Mouse (Mus musculus): Measurements from ENCODE around the gene Tbc1d10b.

Tbc1d10b gene

DNA sequence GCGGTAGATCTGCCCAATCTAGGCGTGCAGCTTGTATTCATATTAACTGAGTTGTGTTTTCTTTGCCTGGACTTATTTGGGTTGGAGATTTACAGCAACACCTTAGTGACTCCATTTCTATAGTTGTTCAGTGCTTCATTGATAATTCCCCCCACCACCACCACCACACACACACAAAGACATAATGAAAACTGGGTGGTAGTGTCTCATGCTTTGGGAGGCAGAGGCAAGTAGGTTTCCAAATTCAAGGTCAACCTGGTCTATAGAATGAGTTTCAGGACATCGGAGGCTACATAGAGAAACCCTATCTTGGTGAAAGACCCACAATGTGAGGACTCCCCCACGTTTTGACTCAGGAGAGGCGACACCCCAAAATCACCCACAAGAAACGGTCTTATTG lies 16.3 kb upstream of the Tbc1d10b start:
- no peak for DNase-seq

DNA sequence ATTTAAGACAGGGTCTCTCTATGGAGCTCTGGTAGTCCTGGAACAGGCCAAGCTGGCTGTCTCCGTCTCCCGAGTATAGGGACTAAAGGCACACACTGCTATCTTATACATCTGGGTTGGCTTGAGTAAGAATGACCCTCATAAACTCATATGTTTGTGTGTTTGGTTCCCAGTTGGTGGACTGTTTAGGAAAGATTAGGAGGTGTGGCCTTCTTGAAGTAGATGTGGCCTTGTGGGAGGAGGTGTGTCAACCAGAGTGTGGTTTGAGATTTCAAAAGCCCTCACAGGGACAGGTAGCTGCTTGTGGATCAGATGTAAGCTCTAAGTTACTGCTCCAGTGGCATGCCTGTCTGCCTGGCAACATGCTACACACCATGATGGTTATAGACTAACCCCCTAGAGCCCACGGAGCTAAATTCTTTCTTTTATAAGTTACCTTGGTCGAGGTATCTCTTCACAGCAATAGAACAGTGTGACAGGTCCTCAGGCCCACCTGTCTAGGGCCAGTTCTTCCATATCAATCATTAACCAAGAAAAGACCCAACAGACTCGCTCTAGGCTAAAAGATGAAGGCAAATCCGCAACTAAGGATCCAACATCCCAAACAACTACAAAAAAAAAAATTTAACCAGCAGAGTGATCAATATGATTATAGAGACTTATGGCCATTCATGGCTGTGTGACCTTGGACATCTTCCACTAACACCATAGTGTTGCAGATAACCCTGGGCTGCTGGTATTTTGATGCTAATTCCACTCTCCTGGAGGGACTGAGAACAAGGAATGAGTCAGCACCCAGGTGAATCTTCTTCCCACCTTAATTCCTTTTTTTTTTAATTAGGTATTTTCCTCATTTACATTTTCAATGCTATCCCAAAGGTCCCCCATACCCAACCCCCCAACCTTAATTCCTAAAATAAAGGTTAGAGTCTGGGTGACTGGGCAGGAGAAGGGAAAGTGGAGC lies 15.5 kb upstream of the Tbc1d10b start:
- DNase-seq, result no peak

DNA sequence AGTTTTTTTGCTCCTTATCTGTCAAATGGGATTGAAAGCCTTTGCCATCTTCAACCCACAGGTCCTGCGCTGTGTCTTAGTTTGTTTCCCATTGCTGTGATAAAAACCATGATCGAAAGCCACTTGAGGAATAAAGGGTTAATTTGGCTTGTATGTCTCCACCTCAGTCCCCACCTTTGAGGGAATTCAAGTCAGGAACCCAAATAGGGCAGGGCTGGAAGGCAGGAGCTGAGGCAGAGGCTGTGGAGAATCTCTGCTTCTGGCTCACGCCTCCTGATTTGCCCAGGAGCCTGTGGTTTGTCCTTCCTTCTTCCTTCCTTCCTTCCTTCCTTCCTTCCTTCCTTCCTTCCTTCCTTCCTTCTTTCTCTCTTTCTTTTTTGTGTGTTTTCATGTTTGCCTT lies 14.8 kb upstream of the Tbc1d10b start:
- no peak for DNase-seq

DNA sequence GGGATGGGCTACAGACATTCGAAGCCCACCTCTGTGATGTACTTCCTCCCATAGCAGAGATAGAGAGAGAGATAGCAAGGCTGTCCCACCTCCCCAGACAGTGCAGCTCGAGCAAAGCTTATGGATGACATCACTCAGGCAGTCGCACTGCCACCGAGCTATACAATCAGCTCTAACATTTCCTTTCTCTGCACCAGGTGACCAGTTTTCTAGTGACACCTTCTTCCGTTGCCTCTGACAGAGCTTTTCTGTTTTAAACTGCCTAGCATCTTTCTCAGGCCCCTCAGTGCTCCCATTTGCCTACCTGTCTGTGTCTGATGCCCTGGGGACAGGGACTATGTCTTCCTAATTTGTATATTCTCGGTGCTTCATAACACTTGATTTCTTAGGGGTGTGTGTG lies 12.2 kb upstream of the Tbc1d10b start:
- DNase-seq, result peak; percentile 31 to 48

DNA sequence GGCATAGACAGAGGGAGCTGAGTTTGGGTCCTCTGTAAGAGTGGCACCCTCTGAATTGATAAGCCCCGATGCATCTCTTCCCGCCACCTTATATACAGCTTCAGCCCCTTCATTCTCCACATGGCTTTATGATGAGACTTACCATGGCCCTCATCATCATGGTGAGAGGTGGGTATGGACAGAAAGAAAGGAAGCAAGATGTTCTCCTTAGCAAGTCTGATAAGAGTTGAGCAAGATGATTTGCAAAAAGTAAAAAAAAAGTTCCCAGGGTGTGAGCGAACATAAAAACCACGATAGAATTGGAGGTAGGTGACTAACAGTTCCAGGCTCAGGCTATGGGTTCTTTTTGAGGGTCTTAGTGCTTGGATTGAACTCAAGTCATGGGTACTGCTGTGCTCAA lies 10.4 kb upstream of the Tbc1d10b start:
- no peak for DNase-seq

DNA sequence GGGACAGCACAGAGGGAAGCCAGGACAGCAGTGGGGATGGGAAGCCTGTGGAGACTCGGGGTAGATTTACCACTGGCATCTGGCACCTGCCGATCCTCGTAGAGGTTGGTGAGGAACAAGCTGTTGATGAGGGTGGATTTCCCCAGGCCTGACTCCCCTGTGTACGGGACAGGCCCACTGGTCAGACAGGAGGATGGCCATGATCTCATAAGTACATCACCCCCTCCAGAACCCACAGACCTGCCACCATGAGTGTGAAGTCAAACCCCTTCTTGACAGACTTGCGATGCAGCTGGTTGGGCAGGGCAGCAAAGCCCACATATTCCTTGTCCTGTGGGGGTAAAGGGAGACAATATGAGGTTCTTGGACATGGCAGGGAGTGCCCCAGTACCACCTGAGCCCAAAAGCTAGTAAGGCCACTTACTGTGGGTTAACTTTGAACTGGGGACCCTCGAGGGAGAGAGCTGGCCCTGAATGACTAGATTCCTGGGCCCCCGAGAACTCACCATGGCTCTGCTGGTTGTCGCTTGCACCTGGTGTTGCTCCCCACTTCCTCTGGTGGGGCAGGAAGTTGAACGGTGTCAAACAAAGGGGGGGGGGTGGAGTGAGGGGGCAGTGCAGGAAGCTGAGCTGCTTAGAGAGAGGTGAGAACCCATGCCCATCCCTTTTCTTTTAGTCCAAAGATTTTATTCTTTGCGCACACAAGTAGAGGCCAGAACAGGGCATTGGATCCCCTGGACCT lies 9.8 kb upstream of the Tbc1d10b start:
- peak; percentile 79 to 86 for DNase-seq

DNA sequence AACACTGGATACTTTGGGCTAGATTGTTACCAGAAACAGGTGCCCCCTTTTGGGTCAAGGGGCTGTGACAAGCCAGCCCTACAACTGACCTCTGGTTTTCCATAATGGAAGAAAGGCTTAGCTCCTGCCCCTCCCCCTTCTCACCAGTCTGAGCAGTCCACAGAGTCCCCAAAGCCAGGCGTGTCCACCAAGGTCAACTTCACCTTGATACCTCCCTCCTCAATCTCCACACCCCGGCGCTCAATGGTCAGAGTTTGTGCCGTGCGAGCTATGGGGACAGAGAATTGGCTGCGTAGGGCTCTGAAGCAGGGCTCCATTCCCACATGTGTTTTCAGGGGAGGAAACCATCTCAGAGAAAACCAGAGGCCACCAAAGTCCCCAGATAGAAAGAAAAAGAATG lies 9.2 kb upstream of the Tbc1d10b start:
- DNase-seq, result peak in 1 of 2 experiments; percentile 38

DNA sequence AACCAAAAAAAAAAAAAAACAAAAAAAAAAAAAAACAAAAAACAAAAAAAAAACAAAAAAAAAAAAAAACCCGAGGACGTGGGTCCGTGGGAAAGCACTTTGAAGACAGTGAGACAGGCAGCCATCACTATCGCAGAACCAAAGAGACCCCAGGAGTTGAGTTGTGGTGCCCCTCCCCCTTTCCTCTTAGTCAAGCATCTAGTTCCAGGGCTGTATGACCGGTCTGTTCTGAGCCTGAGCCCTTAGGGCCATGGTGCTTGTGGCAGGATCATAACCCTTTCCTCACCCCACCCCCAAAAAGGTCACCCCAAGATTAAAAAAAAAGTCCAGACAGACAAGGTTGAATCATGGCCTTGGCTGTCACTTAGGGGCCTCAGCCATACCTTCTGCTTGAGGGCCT lies 8.0 kb upstream of the Tbc1d10b start:
- DNase-seq, result no peak

DNA sequence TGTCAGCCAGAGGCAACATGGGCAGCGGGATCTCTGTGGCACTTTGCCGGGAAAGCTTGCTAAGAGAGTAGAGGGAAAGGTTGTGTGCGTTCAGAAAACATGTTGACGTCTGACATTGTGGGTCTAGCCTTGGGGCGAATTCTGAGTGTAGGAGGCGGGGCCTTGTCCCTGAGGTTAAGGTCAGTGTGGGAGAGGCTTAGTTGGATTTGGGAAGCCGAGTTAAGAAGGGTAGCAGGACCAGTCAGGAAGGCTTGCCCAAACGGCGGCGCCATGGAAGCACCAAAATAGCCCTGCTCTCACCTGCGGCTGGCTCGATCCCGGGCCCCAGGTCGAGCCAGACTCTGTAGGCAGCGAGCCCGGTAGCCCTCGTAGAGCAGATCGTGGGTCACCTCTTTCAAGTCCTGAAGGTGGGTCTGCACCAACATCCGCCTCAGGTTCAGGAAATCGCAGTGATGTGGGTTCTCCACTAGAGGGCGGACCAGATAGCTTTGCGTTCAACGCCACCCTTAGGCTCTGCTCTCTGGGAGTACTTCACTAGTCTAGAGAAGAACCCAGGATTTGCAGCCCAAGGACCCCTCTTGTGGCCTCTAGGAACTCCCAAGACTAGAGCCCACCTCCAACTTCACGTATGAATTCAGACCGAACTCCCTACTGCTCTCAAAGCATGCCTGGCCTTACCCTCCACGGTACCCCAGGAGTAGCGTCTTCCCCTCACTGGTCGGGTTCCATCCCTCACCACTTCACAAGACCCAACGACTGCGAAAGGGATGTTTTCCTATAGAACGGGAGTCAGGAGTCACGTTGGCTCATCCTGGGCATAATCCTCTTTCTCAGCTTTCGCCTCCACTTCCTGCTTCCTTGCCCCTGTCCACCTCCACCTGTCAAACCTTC lies 7.0 kb upstream of the Tbc1d10b start:
- peak; percentile 71 to 82 for DNase-seq

DNA sequence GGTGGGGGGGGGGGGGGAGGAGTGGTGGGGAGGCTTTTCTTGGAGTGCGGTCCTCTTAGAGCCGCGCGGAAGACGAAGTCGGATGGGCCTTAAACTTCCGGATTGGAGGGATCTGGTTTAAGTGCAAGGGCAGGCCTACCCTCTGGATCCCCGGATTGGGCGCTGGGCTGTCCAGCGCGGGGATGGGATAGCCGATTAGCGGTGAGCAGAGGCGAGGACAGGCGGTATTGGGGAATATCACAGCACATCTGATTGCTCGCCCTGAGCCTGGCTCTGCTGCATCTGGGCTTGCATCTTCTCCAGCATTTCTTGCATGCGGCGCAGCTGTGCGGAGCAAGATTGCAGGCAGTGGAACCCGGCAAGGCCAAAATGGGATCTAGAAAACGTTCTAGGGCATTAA lies 6.3 kb upstream of the Tbc1d10b start:
- no peak for DNase-seq

DNA sequence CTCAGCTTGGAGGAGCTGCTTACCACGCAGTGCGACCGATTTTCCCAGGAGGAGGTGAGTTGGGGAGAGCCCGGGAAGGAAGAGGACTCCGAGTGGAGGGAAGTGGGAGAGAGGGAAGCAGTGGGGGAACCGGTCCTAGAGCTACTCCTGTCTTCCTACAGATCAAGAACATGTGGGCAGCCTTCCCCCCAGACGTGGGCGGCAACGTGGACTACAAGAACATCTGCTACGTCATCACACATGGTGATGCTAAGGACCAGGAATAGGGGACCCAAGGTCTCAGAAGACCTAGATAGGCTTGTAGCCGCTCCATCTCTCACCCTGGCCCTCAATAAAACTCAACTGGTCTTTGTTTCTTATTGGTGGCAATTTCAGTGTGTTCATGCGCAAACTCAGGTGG lies 5.7 kb upstream of the Tbc1d10b start:
- no peak for DNase-seq

DNA sequence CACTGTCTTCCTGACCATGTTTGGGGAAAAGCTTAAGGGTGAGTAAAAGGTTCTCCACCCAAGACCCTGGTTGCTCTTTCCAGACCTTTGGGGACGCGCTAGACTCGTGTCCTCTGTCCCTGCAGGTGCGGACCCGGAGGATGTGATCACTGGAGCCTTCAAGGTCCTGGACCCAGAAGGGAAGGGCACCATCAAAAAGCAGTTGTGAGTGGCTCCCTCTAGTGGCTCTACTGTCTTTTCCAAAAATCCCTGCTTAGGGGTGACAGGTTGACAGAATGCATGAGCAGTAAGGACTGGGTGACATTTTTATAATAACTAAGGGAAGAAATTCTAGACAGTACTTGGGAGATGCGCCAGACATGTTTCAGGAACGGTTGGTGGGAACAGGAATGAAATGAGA lies 5.2 kb upstream of the Tbc1d10b start:
- no peak for DNase-seq

DNA sequence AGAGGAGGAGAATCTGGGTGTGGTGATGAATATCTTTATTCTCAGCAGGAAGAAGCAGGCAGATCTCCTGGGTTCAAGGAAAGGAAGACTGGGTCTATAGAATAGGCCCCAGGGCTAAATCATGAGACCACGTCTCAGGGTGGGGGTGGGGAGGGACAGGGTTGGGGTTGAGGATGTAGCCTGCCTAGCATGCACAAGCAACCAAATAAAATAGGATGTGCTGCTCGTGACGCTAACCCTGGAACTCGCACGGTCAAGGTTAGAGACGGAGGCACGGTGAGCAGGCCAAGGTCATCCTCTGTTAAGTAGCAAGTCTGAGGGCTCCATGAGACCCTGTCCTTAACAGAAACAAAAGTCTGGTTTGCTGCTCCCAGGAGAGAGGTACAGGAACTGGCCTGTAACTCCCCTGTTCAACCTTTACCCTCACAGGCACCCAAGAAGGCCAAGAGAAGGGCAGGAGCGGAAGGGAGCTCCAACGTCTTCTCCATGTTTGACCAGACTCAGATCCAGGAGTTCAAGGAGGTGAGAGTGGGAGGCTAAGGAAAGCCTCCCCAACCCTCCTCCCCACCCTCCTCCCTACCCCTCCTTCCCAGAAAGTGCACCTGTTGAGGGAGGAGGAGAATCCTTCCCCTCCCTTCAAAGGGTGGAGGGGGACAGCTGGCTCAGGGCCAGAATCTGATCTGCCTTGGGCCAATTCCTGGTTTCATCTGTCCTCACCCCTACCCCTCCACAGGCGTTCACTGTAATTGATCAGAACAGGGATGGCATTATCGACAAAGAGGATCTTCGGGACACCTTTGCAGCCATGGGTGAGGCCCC lies 4.4 kb upstream of the Tbc1d10b start:
- no peak for DNase-seq

DNA sequence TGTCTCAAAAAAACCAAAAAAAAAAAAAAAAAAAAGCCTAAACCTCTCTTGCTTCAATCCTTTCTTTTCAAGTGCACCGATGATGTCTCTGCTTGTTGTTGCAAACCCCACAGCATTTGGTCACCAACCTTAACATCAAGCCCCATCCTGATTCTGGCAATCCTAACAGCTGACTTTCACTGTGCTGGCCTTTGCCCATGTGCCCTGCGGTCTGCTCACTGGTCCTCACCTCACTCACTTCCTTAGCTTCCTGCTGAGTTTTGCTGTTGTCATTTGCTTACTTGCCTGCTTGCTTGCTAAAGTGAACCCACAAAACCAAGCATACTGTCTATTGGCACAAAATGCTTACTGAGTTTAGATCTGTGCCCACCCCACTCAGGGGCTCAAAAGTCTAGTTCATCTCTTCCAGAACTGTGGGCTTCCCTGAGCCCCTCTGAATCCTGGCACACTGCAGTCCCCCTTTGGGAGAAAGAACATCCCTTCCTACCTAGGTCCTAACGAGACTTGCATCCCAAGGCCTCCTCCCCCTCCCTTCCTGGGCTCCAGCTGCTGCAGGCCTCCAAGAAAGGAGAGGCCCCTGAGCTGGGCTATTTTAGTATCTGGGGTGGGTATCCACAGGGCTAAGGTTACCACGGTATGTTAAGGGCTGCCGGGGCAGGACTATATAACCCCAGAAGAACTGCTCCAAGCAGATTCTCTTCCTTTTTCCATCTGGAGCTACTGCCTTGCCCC lies 2.9 kb upstream of the Tbc1d10b start:
- DNase-seq, result peak in 1 of 2 experiments; percentile 45

DNA sequence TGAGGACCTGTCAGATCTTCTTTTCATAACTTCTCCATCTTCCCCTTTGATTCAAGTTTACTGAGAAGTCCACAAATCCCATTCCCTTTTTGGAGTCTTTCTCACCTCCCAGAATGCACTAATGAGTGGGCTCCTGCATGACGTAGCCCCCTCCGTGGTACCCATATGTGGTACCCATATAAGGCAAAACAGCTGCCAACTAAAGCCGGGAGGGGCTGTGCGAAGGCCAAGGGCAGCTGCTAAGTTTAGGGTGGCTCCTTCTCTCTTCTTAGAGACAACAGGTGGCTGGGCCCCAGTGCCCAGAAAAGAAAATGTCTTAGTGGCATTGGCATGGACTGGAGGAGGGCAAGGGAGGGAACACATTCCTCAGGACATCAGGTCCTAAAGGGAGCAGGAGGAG lies 2.0 kb upstream of the Tbc1d10b start:
- peak; percentile 43 to 69 for DNase-seq

DNA sequence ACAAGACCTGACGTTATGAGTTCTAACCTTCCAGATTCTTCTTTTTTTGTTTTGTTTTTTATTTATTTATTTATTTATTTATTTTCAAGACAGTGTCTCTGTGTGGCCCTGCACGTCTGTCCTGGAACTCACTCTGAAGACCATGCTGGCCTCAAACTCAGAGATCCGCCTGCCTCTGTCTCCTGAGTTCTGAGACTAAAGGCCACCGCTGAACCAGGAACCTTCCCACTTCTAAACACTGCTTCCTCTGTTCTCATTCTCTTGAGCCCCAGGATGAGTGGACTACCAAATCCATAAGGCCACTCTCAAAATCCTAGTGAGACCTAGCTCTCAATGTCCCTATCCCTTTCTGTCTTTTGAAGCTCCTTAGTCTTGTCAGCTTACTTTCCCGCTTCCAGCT lies 1.6 kb upstream of the Tbc1d10b start:
- peak in 1 of 2 experiments; percentile 18 for DNase-seq

DNA sequence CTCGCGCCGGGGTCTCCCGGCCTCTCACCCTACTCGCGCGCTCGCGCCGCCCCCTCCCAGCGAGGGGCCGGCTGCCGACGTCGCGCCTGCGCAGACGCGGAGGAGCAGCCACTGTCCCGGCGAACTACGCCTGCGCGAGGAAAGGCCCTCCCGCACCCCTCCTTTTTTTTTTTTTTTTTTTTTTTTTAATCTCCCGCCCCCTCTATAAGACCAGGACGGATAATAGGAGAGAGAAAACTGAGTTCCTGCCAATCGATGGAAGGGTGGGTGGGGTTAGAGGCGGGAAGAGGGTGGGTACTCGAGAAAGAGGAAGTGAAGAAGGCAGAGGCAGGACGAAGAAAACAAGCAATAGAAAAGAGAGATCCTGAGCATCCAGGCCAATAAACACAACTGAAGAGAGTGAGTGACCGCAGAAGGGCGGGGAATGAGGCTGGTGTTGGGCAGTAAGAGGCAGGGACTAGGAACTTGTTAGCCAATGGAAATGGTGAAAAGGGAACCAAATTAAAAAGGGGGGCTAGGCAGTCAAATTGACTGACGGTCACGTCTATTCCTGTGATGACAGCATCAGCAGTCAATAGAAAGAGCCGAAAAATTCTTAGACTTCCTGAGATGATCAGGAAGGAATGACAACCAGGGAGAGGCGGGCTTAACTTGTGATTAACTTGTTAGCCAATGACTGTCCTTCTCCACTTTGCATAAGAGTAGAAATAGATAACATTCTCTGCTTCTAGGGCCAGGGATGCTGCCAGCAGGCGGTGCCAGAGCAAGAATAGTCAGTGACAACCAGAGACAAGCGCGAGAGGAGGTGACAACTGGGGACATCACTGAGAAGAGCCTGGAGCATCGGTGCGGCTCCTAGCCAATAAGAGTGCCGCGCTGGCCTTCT lies 528 bp upstream of the Tbc1d10b start, which contains the start of gene Mylpf:
Gene Mylpf, plus strand, starts transcription at position 338 of the 886 bp plus-strand sequence.
- DNase-seq, result peak; percentile 95 to 97

DNA sequence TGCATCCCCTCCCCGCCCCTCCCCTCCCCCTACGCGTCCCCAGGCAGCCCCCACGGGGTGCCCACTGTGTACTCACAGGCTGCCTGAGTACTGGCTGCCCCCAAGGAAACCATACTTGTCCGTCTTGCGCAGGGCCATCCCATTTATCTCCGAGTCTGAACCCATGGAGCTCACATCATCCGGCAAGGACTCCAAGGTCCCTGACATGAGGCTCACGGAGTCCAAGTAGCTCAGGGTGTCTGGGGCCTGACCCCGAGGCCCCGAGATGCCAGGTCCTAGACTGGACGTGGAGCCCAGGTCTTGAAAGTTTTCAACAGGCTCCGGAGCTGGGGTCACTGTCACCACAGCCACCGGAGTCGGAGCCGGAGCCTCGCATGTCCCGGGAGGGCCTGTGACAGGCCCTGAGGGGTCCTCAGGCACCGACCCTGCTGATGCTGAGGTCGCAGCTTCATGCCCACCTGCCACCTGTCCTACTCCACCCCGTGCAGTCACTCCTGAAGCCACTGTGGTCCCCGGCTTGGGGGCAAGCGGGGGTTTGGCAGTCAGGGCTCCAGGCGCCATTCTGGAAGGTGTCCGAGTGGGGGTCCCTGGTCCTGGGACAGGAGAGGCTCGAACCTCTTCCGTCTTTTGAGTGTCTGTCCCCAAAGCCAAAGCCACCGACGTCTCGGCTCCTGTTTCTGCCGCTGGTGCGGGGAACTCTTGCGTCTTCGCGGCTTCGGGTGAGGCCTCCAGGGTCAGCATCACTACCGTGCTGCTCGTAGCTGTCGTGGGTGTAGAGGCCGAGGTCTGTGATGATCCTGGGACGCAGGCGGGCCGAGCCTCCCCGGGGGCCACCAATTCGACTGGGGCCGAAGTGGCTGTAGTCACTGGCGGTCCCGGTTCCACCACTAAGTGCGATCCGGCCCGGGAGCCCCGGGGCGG lies 634 bp downstream of the Tbc1d10b start:
- DNase-seq, result peak in 1 of 2 experiments; percentile 69

DNA sequence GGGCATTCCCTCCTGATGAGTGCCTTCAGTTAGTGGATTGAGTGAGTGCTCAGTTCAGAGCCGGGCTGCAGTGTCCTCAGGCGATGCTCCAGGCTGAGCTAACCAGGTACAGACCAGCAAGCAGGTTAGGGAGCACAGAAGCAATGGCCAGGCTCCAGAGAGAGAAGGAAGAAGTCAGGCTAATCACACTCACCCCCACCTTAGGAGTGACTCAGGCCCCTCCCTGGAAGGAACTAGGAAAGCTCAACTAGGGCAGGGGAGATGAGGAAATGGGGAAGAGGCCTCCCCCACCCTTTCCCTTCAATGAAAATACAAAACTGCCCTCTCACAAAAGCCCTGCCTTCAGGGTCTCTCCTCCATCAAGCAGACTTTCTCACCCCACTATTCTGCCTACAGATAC lies 1.7 kb downstream of the Tbc1d10b start:
- DNase-seq, result no peak
